Mouse (Mus musculus) stomach, postnatal 0 days (tissue): ENCODE data around the gene Serpine1. TPM values are rescaled to one million over a fixed set of nuclear protein-coding genes. Genes with fewer than 3 reads are reported as not detected.

Experiments
- ATAC-seq: fragments of 200-750 bp; cut with Nextera tagmentation; 2 replicates; pipeline ENCODE4 v1.8.0; 2017; ENCODE audit not compliant: low FRiP score, low TSS enrichment
- DNase-seq: peaks from one replicate; pipeline ENCODE4 v3.0.0-alpha.2; 2016; ENCODE audit warnings: low spot score
- H3K27ac ChIP-seq: fragments of 300-500 bp; sonication (generic); replicated peaks from 2 replicates; pipeline ENCODE4 v1.5.1; 2014; ENCODE audit warnings: mild to moderate bottlenecking, control low read depth
- H3K27me3 ChIP-seq: fragments of 300-500 bp; sonication (generic); 2 replicates; pipeline ENCODE4 v1.6.1; 2014; ENCODE audit warnings: low read length; ENCODE audit not compliant: control insufficient read depth, insufficient read depth
- H3K36me3 ChIP-seq: fragments of 300-500 bp; sonication (generic); 2 replicates; pipeline ENCODE4 v1.6.1; 2014; ENCODE audit warnings: low read length, mixed read lengths; ENCODE audit not compliant: control insufficient read depth, insufficient read depth
- H3K4me1 ChIP-seq: fragments of 300-500 bp; sonication (generic); replicated peaks from 2 replicates; pipeline ENCODE4 v1.6.1; 2014; ENCODE audit warnings: antibody characterized with exemption; ENCODE audit not compliant: control insufficient read depth, insufficient read depth
- H3K4me2 ChIP-seq: fragments of 300-500 bp; sonication (generic); replicated peaks from 2 replicates; pipeline ENCODE4 v1.6.1; 2014; ENCODE audit warnings: low read depth, mild to moderate bottlenecking, control low read depth, moderate library complexity
- H3K4me3 ChIP-seq: fragments of 300-500 bp; sonication (generic); 2 replicates; pipeline ENCODE4 v1.5.1; 2014; ENCODE audit warnings: low read depth, low read length, control low read depth
- H3K9ac ChIP-seq: fragments of 300-500 bp; sonication (generic); 2 replicates; pipeline ENCODE4 v1.6.1; 2014; ENCODE audit warnings: mild to moderate bottlenecking, low read length, control low read depth, mixed read lengths
- H3K9me3 ChIP-seq: fragments of 300-500 bp; sonication (generic); 2 replicates; pipeline ENCODE4 v1.6.1; 2016; ENCODE audit warnings: low read length; ENCODE audit not compliant: control insufficient read depth
- CTCF ChIP-seq: IDR thresholded peaks from 2 replicates; pipeline ENCODE4 v1.5.1; 2016; ENCODE audit warnings: antibody characterized with exemption, low read depth, mild to moderate bottlenecking, moderate library complexity
- EP300 ChIP-seq: optimal IDR thresholded peaks from 2 replicates; pipeline ENCODE3; 2016; ENCODE audit warnings: antibody characterized with exemption
- WGBS: fragments of 180-500 bp; shearing (Covaris S2); extraction: QIAGEN DNeasy Blood & Tissue Kit; methylation state at CpG from one replicate; pipeline ENCODE4 v1.1.7; 2014; 5-methylcytosine and 5-hydroxymethylcytosine counted together
- polyA plus RNA-seq: library from polyadenylated mRNA; unstranded; fragments of >200 nt; fragmentation: Nextera tagmentation; extraction: Ambion mirVana; gene quantifications from 2 replicates; pipeline ENCODE4 v1.2.1, GENCODE M21; 2015

Serpine1 gene
- polyA plus RNA-seq, 1 experiment from 2014 or later: 0.25 TPM

DNA sequence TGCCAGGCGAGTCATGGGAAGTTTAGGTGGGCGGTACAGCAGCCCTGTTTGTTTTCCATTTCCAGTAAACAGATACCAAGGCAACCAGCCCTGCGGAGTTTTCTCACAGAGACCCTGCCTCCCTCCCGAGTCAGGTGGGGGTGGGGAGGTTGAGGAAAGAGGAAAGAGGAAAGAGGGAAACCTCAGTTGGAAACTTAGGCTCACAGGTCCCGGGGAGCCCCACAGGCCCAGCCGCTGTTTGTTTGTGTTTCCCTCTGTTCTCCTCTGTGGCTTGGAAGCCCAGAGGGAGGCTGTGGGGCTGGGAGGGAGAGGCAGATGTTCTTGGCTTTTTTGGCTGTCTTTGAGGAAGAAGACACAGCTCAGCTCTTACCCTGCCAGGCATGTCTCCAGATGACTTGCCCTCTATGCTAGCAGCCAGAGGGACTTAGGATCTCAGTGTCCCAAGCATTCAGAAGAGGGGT lies 2.2 kb upstream of the Serpine1 start:
- Histone ChIP-seq H3K27me3 (no peaks in the 10 kb centered on the region), H3K9me3 (no peaks in the 10 kb centered on the region), H3K27ac (peak overlapping the region; percentile 35; the same call in 1 of the 2 replicates), H3K4me2 (no peak overlapping the region), H3K4me3 (no peak overlapping the region), H3K4me1 (peaks cover 4% of the 10 kb centered on the region; the same call in 1 of the 2 replicates), H3K9ac (no peak overlapping the region), H3K36me3 (no peaks in the 10 kb centered on the region)
- TF ChIP-seq CTCF: no peak
- no peak for TF ChIP-seq EP300
- ATAC-seq (no peak), DNase-seq (no peak)
- 29% methylated on average over 6 of the region's 6 CpGs for WGBS

DNA sequence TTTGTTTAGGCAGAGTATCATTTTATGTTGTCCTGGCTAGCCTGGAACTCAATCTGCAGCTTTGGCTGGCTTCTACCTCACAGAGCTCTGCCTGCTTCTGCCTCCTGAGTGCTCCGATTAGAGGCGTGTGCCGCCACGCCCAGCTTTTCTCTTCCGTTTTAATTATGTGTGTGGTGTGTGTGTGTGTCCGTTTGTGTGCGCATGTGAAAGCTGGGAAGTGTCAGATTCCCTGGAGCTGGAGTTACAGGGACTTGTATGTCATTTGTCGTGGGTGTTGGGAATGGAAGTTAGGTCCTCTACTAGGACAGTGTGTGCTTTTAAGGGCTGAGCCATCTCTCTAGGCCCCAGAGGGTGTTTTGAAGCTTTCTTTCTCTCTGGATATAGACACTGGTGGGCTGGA lies 1.1 kb upstream of the Serpine1 start:
- no peak overlapping the region for H3K4me2 ChIP-seq
- no peaks in the 10 kb centered on the region for H3K9me3 ChIP-seq
- DNase-seq (no peak), ATAC-seq (no peak)
- no peak overlapping the region for H3K9ac ChIP-seq
- no peaks in the 10 kb centered on the region for H3K36me3 ChIP-seq
- peaks cover 4% of the 10 kb centered on the region; the same call in 1 of the 2 replicates for H3K4me1 ChIP-seq
- H3K4me3 ChIP-seq: no peak overlapping the region
- no peaks in the 10 kb centered on the region for H3K27me3 ChIP-seq
- WGBS: 90% methylated on average over 8 of the region's 8 CpGs
- H3K27ac ChIP-seq: peak overlapping the region; percentile 84; the same call in 1 of the 2 replicates
- no peak for TF ChIP-seq EP300
- TF ChIP-seq CTCF: no peak

DNA sequence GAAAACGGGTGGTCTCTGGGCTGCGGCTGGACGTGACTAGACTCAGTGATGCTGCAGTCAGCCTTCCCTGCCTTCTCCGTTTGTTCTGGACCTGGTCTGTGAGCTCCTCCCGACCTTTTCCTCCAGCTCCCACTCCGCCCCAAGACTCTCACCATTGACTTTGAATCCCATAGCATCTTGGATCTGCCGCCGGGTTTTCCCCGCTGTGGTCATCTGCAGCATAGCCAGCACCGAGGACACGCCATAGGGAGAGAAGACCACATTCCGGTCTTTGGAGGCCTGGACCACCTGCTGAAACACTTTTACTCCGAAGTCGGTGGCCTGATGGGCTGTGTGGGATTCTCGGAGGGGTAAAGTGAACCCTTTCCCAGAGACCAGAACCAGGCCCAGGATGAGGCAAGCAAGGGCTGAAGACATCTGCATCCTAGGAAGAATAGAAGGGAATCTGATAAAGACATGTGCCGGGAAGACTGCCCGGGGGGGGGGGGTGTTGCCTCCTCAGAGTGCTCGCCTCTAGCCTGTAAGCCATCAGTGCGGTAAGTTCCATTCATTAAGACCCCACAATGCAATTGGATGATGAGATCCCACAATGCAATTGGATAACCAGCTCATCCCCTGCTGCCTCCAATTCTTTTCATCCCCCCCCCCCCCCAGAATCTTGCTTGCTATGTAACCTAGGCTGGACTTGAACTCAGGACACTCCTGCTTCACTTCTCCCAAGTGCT lies 1.0 kb downstream of the Serpine1 start:
- no peak overlapping the region for H3K9ac ChIP-seq
- TF ChIP-seq EP300: no peak
- TF ChIP-seq CTCF: no peak
- WGBS: 90% methylated on average over 18 of the region's 19 CpGs
- H3K36me3 ChIP-seq: no peaks in the 10 kb centered on the region; the same call in 1 of the 2 replicates
- no peak overlapping the region for H3K27ac ChIP-seq
- DNase-seq: no peak
- no peak for ATAC-seq
- H3K4me1 ChIP-seq: peaks cover 4% of the 10 kb centered on the region; the same call in 1 of the 2 replicates
- H3K4me2 ChIP-seq: peak overlapping the region; percentile 54
- H3K4me3 ChIP-seq: no peak overlapping the region
- no peaks in the 10 kb centered on the region for H3K9me3 ChIP-seq
- H3K27me3 ChIP-seq: no peaks in the 10 kb centered on the region

DNA sequence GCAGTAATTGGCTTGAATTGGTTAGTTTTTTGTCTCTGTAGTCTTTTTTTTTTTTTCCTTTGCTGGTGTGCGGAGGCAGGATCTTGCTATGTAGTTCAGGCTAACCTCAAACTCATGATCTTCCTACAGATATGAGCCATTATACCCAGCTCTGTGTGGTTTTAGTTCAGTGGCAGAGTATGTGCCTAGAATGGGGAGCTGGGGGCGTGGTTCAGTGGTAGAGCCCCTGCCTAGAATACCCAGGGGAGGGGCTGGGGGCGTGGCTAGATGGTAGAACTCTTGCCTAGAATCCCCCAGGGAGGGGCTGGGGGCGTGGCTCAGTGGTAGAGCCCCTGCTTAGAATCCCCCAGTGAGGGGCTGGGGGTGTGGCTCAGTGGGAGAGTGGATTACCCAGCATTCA lies 3.4 kb downstream of the Serpine1 start:
- Histone ChIP-seq H3K9ac (no peak overlapping the region), H3K27ac (no peak overlapping the region), H3K36me3 (no peaks in the 10 kb centered on the region; the same call in 1 of the 2 replicates), H3K4me3 (no peak overlapping the region), H3K4me1 (peaks cover 2% of the 10 kb centered on the region; the same call in 1 of the 2 replicates), H3K4me2 (no peak overlapping the region), H3K9me3 (no peaks in the 10 kb centered on the region), H3K27me3 (no peaks in the 10 kb centered on the region)
- ATAC-seq: no peak
- TF ChIP-seq CTCF (no peak), EP300 (no peak)
- DNase-seq: no peak
- WGBS: 76% methylated on average over 4 of the region's 4 CpGs

DNA sequence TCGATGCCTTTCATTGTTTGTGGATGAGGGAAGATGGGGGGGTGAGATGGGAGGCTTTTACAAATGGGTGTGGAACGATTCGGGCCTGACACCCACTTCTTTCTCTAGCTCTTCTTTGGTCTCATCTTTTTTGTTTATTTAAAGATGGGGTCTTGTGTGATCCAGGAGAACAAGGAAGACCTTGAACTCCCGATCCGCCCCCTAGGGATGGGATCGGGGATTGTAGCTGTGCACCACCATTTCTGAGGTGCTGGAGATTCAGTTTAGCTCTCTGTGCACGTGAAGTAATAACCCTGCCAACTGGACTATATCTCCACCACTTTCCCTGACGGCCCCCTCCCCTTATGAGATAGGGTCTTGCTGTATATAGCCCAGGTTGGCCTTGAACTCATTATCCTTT lies 6.1 kb downstream of the Serpine1 start:
- no peak overlapping the region for H3K27ac ChIP-seq
- no peak overlapping the region for H3K4me3 ChIP-seq
- ATAC-seq (no peak), DNase-seq (no peak)
- H3K4me2 ChIP-seq: no peak overlapping the region
- 66% methylated on average over 8 of the region's 8 CpGs for WGBS
- no peaks in the 10 kb centered on the region for H3K4me1 ChIP-seq
- H3K36me3 ChIP-seq: no peaks in the 10 kb centered on the region; the same call in 1 of the 2 replicates
- no peaks in the 10 kb centered on the region for H3K9me3 ChIP-seq
- TF ChIP-seq CTCF (peak; percentile 18; the same call in 1 of the 2 replicates), EP300 (no peak)
- H3K27me3 ChIP-seq: no peaks in the 10 kb centered on the region
- H3K9ac ChIP-seq: no peak overlapping the region

DNA sequence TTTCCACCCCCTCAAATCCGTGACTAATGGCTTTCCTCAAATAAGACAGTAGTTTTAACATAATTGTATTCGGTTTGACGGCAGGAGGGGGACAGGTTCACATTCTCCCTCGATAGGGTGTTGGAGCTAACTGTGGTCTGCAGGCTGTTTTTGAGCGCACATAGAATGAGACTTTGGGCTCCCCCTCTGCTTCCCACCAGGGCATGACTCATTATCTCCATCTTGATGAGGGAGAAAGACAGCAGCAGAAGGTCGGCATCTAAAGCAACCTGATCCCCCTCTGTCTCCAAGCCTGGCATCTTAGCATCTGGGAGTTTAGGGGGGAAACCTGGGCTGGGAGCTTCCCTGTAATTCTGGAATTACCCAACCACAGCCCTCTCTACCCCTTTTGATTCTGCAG lies 6.6 kb downstream of the Serpine1 start:
- H3K4me3 ChIP-seq: no peak overlapping the region
- H3K9ac ChIP-seq: no peak overlapping the region
- 69% methylated on average over 6 of the region's 6 CpGs for WGBS
- no peak for DNase-seq
- no peaks in the 10 kb centered on the region; the same call in 1 of the 2 replicates for H3K36me3 ChIP-seq
- H3K27me3 ChIP-seq: no peaks in the 10 kb centered on the region
- H3K9me3 ChIP-seq: no peaks in the 10 kb centered on the region
- no peak for ATAC-seq
- no peak overlapping the region for H3K27ac ChIP-seq
- TF ChIP-seq EP300 (no peak), CTCF (no peak)
- no peak overlapping the region for H3K4me2 ChIP-seq
- no peaks in the 10 kb centered on the region for H3K4me1 ChIP-seq
